Mouse (Mus musculus) R1 (cell line): ENCODE data around the gene Agap3.
A peak's percentile ranks its signal among the peaks of the same experiment; 100 is the strongest.

Source experiments
- DNase-seq: peaks from one replicate; pipeline ENCODE4 v3.0.0-alpha.2; 2018; ENCODE audit warnings: low read depth, low spot score

Agap3 gene

DNA sequence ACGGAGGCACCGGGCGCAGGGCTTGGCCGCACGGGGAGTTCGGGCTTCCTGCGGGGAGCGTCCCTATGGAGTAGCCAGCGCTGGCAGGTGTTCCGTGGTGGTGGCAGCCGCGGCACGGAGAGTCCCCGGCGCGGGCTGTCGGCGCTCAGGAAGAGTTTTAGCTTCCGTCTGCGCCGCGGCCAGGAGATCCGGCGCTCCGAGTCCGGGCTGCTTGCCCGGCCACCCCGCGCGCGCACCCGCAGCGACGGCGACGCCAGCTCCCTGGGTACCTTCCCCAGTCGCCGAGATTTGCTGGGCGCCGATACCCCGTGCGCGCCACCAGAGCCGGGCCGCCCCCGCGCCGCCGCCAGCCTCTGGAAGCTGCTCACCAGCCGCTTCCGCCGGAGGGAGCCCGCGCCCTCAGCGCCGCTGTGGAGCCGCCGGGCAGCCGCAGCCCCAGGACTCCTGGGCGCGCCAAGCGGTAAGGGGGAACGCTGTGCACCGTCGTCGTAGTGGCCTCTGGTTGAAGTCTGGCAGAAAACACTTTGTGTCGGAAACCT is 22.8 kb downstream of the Agap3 start:
- peak; percentile 43 for DNase-seq

DNA sequence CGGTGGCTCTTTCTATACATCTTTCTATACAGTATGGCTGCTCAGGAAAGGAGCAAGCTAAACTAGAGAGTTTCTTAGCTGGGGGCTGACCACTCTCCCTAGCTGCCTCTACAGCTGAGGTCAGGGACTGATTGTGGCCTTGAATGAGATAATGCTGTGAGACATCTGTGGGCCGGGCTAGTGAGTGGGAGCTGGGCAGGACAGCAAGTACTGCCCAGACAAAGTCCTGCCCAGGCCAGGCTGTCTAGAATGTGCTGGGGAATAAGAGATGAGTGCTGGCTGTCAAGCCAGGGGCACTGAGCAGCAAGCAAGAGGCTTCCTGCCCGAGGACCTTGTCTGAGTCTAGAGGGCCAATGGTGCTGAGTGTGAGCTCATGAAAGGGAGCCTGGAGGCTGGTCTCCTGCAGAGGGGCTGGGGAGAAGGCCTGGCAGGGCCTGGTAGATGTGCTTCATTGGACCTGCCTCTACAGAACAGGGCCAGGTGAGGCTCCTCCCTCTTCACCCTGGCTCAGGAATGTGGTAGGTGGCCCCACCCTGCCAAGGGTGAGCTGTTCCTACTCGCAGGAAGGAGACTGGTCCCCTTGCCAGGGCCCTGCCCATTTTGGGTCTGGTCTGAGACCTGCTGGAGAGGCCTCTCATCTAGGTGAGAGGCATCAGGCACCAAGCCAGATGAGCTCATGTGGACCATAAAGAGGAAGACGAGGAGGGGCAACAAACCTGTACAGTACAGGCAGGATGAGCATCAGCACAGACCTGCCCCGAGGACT is 23.7 kb downstream of the Agap3 start:
- peak; percentile 37 for DNase-seq

DNA sequence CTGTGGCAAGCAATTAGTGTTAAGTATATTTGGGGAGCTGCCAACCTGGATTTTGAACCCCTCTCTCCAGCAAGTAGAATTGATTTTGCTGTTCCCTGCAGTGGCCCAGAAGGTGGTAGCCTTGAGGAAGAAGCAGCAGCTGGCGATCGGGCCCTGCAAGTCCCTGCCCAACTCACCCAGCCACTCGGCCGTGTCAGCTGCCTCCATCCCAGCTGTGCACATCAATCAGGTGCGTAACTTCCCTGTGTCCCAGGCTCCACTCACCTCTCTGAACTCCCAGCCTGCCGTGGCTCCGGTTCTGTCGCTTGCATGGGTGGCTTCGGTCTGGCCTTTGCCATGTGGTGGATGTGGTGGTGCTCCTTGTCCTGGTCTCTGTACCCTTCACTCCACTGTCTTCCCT is 25.9 kb downstream of the Agap3 start:
- DNase-seq = no peak

DNA sequence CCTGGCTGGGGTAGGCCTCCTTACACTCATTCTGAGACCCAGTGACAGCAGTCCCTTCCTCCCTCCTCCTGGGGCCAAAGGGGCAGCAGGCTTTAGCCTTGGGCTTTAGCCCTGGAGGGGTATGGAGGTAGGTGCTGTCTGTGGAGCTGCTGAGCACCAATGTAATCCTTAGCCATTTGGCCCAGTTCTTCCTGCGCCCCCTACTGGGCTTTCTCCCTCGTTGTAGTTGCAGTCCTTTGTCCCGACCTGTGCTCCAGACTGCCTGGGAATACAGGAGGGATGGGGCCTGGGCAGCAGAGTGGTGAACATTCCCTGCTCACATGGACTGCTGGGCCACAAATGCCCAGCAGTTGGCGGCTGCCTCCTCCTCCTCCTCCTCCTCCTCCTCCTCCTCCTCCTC is 29.7 kb downstream of the Agap3 start:
- DNase-seq = peak; percentile 92

DNA sequence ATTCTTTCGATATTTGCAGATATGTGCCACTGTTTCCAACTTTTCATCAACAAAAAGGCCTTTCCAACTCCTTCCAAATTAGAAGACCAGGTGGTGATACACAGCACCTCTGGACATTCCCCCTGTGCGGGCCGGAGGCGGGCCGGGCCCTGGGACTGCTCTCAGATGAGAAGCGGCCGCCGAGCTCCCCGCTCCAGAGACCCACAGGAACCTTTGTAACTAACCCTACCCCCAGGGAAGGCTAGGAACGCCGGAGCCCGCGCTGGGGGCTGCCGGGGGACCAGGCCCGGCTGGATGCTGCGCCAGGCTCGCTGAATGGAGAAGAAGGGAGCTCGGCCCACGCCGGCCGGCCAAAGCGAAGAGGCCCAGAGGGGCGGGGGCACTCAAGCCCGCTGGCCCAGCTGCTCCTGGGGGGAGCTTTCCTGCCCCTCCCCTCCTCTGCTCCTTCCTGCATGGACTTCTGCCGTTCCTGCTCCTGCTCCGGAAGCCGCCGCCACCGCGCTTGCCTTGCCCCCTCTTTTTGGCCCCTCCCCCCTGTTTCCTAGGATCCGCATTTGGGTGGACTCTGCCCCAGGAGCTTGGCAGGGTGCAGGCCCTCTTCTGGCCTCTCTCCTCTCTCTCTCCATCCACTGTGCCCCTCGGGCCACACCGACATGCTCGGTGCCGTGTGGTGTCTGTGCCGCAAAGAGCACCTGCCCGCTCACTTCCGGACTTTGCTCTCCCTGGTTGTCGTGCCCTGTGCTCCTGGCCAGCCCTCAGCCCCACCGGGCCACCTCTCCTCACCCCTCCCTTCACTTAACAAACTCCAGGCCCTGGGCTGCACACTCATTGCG is 30.5 kb downstream of the Agap3 start:
- peak; percentile 78 for DNase-seq

DNA sequence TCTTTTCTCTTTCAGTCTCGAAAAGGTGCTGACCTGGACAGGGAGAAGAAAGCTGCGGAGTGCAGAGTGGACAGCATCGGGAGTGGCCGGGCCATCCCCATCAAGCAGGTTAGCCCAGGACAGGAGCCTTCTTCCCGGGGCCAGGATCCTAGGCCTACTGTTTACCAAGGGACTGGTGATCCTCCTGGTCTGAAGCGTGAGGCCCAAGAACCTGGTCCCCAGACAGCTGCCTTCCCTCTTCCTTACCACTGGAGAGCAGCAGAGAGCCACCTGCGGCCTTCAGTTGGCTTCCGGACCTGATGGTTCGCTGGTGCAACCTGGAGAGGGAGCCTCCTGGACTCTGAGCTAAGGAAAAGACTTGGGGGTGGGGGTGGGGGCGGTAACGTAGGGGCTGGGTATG is 31.3 kb downstream of the Agap3 start:
- DNase-seq = peak; percentile 95

DNA sequence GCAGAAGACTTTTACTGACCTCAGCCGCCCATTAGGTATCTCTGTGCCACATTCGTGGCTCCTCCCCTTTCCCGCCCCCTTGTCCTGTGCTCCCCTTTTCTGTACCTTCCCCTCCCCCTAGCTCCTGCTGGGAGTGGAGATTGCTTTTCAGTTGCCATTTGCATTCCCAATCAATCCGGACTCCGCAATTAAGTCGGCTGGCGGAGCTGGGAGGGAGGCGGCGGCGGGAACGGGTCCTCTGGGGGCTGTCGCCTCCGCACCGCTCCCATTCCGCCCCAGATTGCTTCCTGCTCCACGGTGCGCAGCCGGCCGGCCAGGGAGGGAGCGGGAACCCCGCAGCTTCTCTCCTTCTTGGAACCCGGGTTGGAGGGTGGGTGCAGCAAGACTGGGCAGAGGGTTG is 33.0 kb downstream of the Agap3 start:
- DNase-seq = peak; percentile 89

DNA sequence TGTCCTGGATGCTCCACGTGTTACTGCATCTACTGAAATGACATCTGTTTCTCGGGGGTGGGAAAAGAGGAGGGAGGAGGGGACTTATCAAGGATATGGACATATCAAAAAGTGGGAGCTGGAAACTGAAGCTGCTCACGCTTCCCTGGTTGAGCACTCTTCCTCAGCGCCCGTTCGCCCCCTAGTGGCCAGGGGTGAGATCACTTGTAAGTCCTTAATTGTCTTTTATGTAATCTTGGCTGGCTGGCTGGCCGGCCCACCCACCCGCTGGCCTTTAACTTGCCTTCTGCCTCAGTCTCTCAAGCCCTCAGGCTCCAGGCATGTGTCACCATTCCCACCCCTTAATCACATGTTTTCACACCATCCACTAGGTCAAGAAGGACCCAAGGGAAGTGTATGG is 34.1 kb downstream of the Agap3 start:
- DNase-seq = peak; percentile 87

DNA sequence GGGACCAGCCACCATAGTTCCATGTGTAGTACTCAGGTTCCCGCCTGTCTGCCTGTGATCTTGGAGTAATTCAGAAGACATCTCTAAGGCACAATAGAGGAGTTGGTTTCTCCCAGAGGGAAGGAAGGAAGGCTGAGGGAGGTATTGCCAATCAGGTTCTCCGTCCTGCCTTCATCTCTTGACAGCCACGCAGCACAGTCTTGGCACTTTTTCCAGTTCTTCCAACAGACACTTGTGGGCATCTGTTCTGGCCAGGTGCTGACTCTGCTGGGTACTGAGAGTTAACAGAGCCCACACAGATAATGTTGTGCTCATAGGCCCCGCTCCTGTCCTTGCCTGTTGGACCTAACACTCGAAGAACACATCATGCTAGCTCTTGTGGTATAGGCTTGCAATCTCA is 34.8 kb downstream of the Agap3 start:
- DNase-seq = no peak

DNA sequence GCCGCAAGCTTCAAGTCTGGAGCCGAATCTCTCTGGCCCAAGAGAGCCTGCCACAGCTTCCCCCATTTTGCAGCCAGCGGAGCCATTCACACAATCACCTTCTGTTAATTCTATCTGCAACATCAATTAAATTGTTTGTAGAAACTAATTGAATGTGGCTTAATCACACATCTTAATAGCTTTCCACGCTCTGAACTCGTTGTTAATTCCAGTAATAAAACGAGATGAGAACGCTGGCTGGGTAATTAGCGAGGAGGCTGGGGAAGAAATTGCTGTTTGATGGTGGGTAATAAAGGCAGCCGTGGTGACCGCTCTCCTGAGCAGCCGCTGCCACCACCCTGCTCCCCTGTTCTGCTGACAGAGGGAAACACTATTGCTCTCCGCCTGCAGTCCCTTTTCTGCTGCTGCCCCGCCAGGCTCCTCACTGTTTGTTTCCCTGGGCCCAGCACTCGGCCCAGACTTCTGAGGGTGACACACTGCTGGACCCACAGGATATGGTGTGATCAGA is 38.5 kb downstream of the Agap3 start:
- no peak for DNase-seq

DNA sequence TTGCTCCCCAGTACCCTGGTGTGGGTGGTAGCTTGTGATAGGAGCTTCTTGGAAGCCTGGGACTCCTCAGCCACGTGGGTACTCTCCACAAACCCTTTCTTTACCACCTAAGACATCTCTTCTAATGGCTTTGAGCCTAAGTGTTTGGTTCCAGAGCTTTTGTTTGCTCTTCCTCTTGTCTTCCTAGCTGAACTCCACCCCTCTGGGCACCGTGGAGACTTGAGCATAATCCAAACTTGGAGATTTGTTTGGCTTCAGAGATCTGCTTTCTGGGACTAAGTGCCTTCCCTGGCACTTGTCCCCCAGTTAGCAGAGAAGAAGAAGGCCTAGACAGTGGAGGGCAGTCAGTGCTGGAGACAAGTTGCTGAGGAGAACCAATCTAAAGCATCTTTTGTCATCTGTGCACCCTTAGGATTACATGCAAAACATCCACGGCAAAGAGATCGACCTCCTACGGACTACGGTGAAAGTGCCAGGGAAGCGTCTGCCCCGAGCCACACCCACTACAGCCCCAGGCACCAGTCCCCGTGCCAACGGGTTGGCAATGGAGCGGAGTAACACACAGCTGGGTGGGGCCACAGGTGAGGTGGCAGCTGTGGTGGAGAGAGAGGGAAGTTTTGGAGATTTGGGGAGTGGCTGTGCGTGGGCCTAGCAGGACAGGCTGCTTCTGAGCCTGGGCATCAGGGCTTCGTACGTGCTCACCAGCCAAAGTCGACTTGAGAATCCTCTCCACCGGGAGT is 40.7 kb downstream of the Agap3 start:
- no peak for DNase-seq

DNA sequence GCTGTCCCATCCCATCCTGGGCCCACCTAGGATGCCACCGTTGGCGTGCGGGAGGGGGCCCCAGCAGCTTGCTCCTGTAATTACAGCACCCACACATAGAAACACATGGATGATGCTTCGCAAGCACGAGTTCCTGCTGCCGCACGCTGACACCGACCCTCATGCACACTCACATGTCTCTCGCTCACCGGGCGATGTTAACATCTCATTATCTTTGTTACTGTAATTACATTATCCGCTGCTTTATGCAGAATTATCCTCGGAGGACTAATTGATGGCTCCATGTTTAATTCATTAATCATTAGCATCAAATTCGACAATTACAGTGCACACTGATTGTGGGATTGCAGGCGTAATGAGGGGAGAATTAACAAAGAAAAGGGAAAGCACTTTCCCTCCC is 43.0 kb downstream of the Agap3 start:
- no peak for DNase-seq

DNA sequence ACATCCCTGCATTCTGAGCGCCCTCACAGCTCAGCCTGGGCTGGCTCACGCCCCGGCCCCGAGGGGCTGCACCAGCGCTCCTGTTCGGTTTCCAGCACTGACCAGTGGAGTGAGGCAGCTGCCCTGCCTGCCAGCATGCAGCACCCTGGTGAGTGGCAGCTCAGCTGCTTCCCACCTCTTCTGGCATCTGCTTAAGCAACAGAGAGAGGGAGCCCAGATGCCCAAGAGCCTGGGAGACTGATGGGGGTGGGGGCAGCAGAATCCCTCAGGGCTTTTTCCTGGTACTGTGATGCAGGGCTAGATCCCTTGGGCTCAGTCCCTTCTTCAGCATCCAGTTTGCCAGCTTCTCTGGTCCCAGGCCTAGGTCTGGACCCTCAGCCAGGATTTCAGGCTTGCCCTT is 44.8 kb downstream of the Agap3 start:
- no peak for DNase-seq

DNA sequence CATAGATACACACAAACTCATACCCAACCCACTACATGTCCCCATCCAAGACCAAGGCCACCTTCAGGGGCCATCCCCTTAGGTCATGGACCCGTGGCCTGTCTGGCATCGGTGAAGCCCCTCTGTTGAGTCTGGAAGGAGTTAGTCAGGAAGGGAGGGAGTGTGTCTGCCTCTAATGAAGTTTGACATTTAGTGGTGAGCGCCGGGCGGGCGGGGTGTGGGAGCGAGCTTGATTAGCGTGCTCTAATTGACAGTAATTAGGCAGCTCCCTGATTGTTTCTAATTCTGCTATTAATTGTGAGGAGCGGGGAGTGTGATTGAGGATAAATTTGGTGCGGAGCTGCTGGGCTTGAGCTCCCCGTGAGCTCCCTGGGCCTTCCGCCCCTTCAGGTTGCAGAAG is 45.5 kb downstream of the Agap3 start:
- DNase-seq = no peak

DNA sequence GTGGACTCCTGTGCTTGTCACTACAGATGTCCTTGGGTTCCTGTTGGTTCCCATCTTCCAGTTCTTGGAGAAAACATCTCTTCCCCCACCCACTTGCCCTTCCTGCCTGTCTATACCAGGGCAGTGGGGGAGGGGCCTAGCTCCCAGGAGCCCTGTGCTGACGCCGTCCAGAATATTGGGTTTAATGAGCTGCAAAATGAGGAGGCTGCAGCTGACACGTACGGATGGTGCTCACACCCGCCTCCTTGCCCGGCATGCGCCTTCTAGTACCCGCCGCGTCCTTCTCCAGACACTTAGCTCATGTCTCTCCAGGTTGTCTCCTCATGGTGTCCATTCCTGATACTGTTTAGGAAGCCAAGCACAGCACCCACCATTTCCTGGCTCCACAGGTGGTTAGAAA is 47.1 kb downstream of the Agap3 start:
- DNase-seq = no peak

DNA sequence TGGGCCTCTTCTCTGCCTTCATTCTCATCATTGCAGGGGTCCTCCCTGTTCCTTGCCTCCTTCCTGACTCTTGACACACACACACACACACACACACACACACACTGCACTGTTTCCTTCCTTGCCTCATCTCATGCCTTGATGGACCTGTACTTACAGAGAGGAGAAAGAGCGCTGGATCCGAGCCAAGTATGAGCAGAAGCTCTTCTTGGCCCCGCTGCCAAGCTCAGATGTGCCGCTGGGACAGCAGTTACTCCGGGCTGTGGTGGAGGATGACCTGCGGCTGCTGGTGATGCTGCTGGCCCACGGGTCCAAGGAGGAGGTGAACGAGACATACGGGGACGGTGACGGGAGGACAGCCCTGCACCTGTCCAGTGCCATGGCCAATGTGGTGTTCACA is 48.9 kb downstream of the Agap3 start:
- DNase-seq = no peak

DNA sequence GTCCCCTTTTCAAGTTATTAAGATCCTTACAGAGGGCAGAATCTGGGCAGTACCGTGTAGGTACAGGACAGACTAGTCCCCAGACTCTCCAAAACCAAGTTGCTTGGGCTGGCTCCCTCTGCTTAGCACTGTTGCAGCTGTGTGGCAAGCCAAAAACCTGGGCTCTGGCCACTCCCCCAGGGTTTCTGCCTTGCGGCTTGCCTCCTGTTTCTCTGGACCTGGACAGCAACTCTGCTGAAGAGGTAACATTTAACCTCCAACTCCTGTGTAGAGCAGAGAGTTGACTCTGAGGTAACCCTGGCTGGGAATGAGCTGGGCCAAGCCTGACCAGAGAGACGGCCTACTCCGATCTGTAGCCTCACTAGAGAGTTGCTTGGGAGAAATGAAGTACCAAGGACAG is 50.8 kb downstream of the Agap3 start:
- no peak for DNase-seq

DNA sequence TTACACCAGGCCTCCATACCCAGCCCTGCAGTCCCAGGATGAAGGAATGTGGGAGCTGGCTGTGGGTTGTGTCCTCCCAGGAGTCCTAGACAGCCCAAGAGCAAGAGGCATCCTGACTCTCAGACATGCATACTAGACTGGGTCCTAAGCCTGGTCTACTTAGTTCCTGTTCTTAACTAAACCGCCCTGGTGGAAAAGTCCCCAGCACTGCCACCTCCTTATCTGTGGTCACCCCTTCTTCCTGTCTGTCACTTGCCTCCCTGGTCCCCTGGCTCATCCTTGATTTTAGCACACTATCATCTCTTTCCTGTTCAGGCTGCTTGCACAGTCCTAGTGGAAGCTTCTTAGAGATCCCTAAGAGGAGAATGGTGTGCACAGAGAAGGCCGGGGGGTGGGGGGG is 53.5 kb downstream of the Agap3 start:
- DNase-seq = no peak

DNA sequence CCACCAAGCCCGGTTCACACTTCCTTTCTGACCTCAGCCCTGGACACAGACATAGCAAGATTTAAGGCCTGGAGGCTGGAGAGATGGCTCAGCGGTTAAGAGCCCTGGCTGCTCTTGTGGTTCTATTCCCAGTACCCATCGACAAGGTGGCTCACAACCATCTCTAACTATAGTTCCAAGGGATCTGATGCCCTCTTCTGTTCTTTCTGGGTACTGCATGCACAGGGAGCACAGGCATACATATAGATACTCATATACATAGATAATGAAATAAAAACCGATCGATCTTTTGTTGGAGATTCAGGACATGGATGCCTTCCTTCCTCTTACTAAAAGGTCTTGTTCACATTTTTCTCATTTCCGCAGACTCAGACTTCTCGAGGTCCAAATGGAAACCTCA is 56.4 kb downstream of the Agap3 start:
- peak; percentile 79 for DNase-seq

DNA sequence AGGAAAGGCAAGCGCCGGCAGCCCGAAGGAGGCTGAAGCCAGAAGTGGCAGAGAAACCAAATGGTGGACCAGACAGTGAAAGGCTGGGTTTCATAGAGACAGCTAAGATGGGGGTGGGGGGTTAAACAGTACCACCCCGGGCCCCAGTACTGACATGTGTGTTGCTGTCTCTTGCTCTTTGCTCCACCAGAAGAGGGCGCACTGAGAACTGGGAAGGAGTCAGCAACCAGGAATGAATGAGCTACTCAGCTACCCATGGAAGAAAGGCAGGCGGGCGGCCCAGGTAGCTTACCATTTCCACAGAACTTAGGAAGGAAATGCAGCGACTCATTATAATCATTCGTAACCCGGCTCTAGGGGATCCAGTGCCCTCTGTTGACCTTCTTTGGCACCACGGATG is 58.7 kb downstream of the Agap3 start:
- peak; percentile 73 for DNase-seq

DNA sequence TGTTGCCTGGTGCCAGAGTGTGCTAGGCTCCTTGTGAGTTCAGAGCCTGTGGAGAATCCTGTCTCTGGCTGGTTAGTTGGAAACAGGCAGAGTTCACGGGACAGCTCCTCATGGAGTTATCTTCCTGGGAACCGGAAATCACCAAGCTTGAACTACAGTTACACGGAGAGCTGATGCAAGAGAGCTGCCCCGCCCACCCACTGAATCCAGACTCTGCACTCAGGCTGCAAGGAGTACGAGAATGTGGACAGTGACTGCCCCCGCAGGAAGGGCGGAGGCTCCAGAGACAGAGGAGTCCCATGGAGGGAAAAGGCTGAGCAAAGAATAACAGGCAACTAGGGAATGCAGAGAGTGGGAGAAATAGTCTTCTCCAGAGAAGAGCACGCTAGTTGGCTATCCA is 60.3 kb downstream of the Agap3 start:
- peak; percentile 96 for DNase-seq

DNA sequence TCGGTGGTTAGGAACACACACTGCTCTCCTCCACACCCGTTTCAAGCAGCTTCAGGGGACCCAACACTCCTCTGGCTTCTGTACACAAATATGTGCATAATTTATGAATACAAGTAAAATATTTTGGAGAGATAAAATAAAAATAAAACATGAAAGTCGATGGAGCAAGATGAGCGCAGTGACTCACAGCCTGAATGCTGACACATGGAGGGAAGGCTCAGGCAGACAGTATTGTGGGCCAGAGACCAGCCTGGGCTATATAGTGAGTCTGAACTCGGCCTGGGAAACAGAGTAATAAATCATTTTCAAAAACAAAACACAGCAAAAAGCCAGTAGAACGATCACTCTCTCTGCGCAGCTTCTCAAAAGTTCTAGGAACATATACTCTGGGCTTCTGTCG is 69.4 kb downstream of the Agap3 start:
- DNase-seq = no peak
